Mouse (Mus musculus) CH12.LX (cell line): ENCODE measurements at regions not wholly inside any gene's neighbourhood (a gene's known extent, or its start where the extent isn't known, plus 50 kb on each side); places are given as distances from the start of the nearest gene placed in this dataset.

Experiments used
- DNase-seq: peaks from one replicate; pipeline ENCODE4 v3.0.0-alpha.2; 2013; ENCODE audit errors: extremely low read depth
- H3K27ac ChIP-seq: 2 replicates; pipeline ENCODE4 v1.5.1; 2012; ENCODE audit warnings: low read depth, mild to moderate bottlenecking, control low read depth, moderate library complexity; ENCODE audit not compliant: insufficient read depth
- H3K27me3 ChIP-seq: replicated peaks from 2 replicates; pipeline ENCODE3; 2012; ENCODE audit warnings: inconsistent platforms
- H3K36me3 ChIP-seq, 2 experiments: replicated peaks in 1 of 2; 2 replicates each; pipeline versions ENCODE3 to v1.6.1; 2012; ENCODE audit warnings: inconsistent platforms in 1 of 2, low read length in 1 of 2, mild to moderate bottlenecking in 1 of 2, mixed read lengths in 1 of 2, moderate library complexity in 1 of 2; ENCODE audit not compliant: control insufficient read depth in 1 of 2, insufficient read depth in 1 of 2
- H3K4me1 ChIP-seq, 2 experiments: 2 replicates each; pipeline ENCODE4 v1.6.1; 2012; ENCODE audit warnings: inconsistent platforms in 1 of 2, moderate library complexity in 1 of 2; ENCODE audit not compliant: insufficient read depth in 2 of 2, control insufficient read depth in 1 of 2
- H3K4me2 ChIP-seq: 2 replicates; pipeline ENCODE4 v1.6.1; 2012; ENCODE audit warnings: low read depth, mild to moderate bottlenecking, control low read depth; ENCODE audit not compliant: poor library complexity, insufficient read depth, severe bottlenecking
- H3K4me3 ChIP-seq, 3 experiments: fragments of 150-350 bp in 1 of 3; sonication (generic) in 1 of 3; replicated peaks in 1 of 3; 2 replicates each; pipeline versions ENCODE3 to v1.5.1; 2011 to 2012; ENCODE audit warnings: low read depth in 2 of 3, low read length in 2 of 3, mild to moderate bottlenecking in 2 of 3, moderate library complexity in 2 of 3, control low read depth in 1 of 3, improper control_type of control experiment in 1 of 3, inconsistent platforms in 1 of 3, mixed read lengths in 1 of 3; ENCODE audit not compliant: poor library complexity in 1 of 3
- H3K79me2 ChIP-seq: replicated peaks from 2 replicates; pipeline ENCODE4 v1.6.1; 2012; ENCODE audit warnings: mild to moderate bottlenecking, moderate library complexity; ENCODE audit not compliant: control insufficient read depth, poor library complexity, insufficient read depth, severe bottlenecking; ENCODE audit errors: extremely low read depth
- H3K9ac ChIP-seq: 2 replicates; pipeline ENCODE4 v1.6.1; 2012; ENCODE audit warnings: low read depth, mild to moderate bottlenecking, control low read depth, moderate library complexity; ENCODE audit not compliant: insufficient read depth
- H3K9me3 ChIP-seq: replicated peaks from 2 replicates; pipeline ENCODE3; 2012; ENCODE audit warnings: low read length, inconsistent platforms, mixed read lengths
- BHLHE40 ChIP-seq: IDR thresholded peaks from 2 replicates; pipeline ENCODE4 v1.6.1; 2011; ENCODE audit warnings: mild to moderate bottlenecking, low read depth, low read length, improper control_type of control experiment
- CHD1 ChIP-seq: IDR thresholded peaks from 2 replicates; pipeline ENCODE4 v1.6.1; 2012; ENCODE audit warnings: low read depth, low read length, improper control_type of control experiment, inconsistent platforms
- CTCF ChIP-seq, 2 experiments: IDR thresholded peaks in 1 of 2; conservative IDR thresholded peaks in 1 of 2; 2 replicates each; pipeline ENCODE4 v1.5.1; 2011 to 2012; ENCODE audit warnings: low read depth in 2 of 2, low read length in 2 of 2, improper control_type of control experiment in 1 of 2, inconsistent platforms in 1 of 2, mild to moderate bottlenecking in 1 of 2, moderate library complexity in 1 of 2
- POLR2AphosphoS2 ChIP-seq: IDR thresholded peaks from 2 replicates; pipeline ENCODE4 v1.6.1; 2011; ENCODE audit warnings: low read depth, low read length, improper control_type of control experiment
- RCOR1 ChIP-seq: conservative IDR thresholded peaks from 2 replicates; pipeline ENCODE4 v1.6.1; 2012; ENCODE audit warnings: low read depth, mild to moderate bottlenecking, inconsistent platforms, low read length, improper control_type of control experiment
- TCF12 ChIP-seq: IDR thresholded peaks from 2 replicates; pipeline ENCODE4 v1.6.1; 2014; ENCODE audit warnings: low read depth, mild to moderate bottlenecking, inconsistent platforms, low read length, improper control_type of control experiment
- UBTF ChIP-seq: IDR thresholded peaks from 2 replicates; pipeline ENCODE4 v1.6.1; 2012; ENCODE audit warnings: low read depth, mild to moderate bottlenecking, inconsistent platforms, low read length, improper control_type of control experiment, moderate library complexity
- dilution Hi-C: fragments of 300-500 bp; cut with MboI; formaldehyde crosslinking; loops from 2 replicates; pipeline ENCODE4 v1.14.3; 2020; ENCODE audit warnings: low sequenced_read_pairs; ENCODE audit not compliant: extremely low pct_unique_long_range_greater_than_20kb, extremely low pct_ligation_motif_present
- in situ Hi-C: fragments of 300-500 bp; cut with MboI; formaldehyde crosslinking; loops from 3 replicates; pipeline ENCODE4 v1.14.3; 2019; ENCODE audit warnings: low sequenced_read_pairs, low pct_ligation_motif_present, low pct_unique_long_range_greater_than_20kb, mixed read lengths

DNA sequence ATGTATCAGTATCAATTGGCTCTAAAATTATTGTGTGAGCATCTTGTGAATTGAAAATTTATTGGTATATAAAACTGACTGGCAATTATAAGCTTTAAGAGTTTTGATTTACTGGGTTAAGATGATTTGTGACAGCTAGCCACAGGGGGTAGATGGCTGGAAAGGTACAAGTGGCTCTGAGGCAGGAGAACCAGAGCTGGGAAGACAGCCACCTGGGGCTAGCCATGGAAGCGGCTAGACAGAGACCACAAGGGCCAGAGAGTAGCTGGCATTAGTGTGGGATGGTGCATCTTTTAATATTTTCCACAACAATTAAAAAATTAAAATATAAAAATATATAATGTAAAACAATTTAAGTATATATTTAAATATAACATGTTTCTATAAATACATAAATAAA lies 86.0 kb upstream of the Tfap2d start:
- no peak for DNase-seq
- Histone ChIP-seq H3K4me3 (no peak overlapping the region), H3K36me3 (no peaks in the 10 kb centered on the region), H3K79me2 (no peaks in the 10 kb centered on the region), H3K9me3 (peaks cover 29% of the 10 kb centered on the region), H3K27ac (no peak overlapping the region), H3K4me1 (no peaks in the 10 kb centered on the region), H3K4me2 (no peak overlapping the region), H3K27me3 (no peaks in the 10 kb centered on the region), H3K9ac (no peak overlapping the region)
- in situ Hi-C loops (no loop called here), dilution Hi-C loops (no loop called here)
- TF ChIP-seq POLR2AphosphoS2 (no peak), TCF12 (no peak), RCOR1 (no peak), UBTF (no peak), CTCF (conservative IDR thresholded peaks at IDR 0.05 in 1 of 2, IDR thresholded peaks at IDR 0.05 in 1 of 2; ENCODE audit: low read depth in 2 of 2, low read length in 2 of 2) (no peak), BHLHE40 (no peak), CHD1 (no peak)
